Mouse (Mus musculus) heart, postnatal 0 days (tissue): ENCODE measurements around the gene Lrrc63.

Experiments
- CTCF ChIP-seq: IDR thresholded peaks from 2 replicates; pipeline ENCODE4 v1.5.1; 2016; ENCODE audit warnings: antibody characterized with exemption, control low read depth, low read depth
- EP300 ChIP-seq: IDR thresholded peaks from 2 replicates; pipeline ENCODE4 v1.6.1; 2016; ENCODE audit warnings: antibody characterized with exemption, low read depth

GRCm38 (mm10) chr14:75174296-75174695 lies 43.6 kb upstream of the Lrrc63 start:
- TF ChIP-seq CTCF (no peak), EP300 (no peak)
